Mouse (Mus musculus) heart, postnatal 0 days (tissue): ENCODE measurements around the gene Mark4.

Experiments
- CTCF ChIP-seq: IDR thresholded peaks from 2 replicates; pipeline ENCODE4 v1.5.1; 2016; ENCODE audit warnings: antibody characterized with exemption, control low read depth, low read depth
- EP300 ChIP-seq: IDR thresholded peaks from 2 replicates; pipeline ENCODE4 v1.6.1; 2016; ENCODE audit warnings: antibody characterized with exemption, low read depth

DNA sequence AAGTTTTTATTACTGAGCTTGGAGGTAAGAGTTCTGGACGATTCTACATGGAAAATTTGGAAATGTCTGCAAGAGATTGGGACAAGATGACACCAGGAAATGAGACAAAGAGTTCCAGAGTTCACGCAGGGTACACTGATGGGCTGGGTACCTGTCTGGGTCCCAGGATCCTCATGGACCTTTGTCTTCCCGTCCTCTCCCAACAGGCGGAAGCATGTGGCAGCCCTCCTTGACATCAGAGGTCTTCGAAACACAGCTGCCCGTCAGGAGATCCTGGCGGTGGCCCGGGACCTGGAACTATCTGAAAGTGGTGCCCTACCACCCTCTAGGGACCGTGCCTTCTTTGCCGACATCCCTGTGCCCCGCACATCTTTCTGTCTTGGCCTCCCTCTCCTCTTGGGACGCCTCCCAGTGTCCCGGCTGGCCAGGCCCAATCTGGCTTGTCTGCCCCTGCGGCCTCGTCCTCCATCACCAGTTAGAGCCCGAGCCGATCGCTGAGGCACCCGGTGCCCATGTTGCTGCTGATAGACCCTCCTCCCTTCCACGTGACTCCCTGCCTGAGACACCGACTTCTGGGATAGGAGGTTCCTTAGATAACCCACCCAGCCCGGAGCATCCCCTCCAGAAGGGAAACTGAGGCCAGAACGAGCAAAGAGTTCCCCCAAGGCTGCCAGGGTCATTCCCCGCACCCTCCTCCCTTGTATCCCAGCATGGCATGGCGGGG lies 36.3 kb upstream of the Mark4 start:
- TF ChIP-seq CTCF (no peak), EP300 (no peak)
